Mouse (Mus musculus) lung, adult 2 months (tissue): ENCODE results near the gene Ephb1.

Experiments used
- CTCF ChIP-seq: fragments of 200-500 bp; IDR thresholded peaks from 2 replicates; pipeline ENCODE4 v1.5.1; 2011; ENCODE audit warnings: mild to moderate bottlenecking, low read length, control low read depth; ENCODE audit not compliant: insufficient read depth
- POLR2A ChIP-seq: fragments of 200-500 bp; IDR thresholded peaks from 2 replicates; pipeline ENCODE4 v1.6.1; 2011; ENCODE audit warnings: low read depth, mild to moderate bottlenecking, control low read depth, low read length, borderline replicate concordance; ENCODE audit errors: extremely low read depth

DNA sequence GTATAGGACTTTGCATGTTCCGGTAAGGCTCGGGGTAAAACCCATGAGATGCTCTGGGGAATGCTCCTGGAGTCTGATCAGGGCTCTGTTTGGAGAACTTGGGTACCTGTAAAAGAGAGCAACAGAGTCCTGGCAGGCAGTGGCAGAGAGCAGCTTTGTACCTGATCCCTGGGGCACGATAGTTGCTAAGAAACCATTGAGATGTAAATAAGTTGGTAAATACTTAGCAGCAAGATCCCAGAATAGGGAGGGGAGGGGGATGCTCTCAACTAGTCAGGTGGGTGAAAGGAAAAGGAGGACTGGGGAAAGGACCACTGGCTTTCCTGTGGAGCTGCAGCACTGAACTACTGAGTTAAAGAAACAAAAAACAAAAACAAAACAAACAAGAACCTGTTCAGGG, 12.5 kb downstream of the Ephb1 start:
- TF ChIP-seq POLR2A (no peak), CTCF (no peak)
